Mouse (Mus musculus) embryonic fibroblast, embryonic 13.5 days (primary cell): Measurements from ENCODE around the gene Serp2. TPM values are rescaled to one million over a fixed set of nuclear protein-coding genes. Genes with fewer than 3 reads are reported as not detected.
A peak's percentile ranks its signal among the peaks of the same experiment; 100 is the strongest.

ENCODE experiments used
- H3K27ac ChIP-seq: 2 replicates; pipeline ENCODE4 v1.5.1; 2012; ENCODE audit warnings: low read length, control low read depth, inconsistent platforms; ENCODE audit not compliant: insufficient read depth
- H3K4me1 ChIP-seq: 2 replicates; pipeline ENCODE4 v1.6.1; 2011; ENCODE audit warnings: low read length; ENCODE audit not compliant: control insufficient read depth, insufficient read depth
- H3K4me3 ChIP-seq: 2 replicates; pipeline ENCODE4 v1.5.1; 2011; ENCODE audit warnings: mild to moderate bottlenecking, control low read depth, low read length; ENCODE audit not compliant: insufficient read depth
- CTCF ChIP-seq: IDR thresholded peaks from 2 replicates; pipeline ENCODE4 v1.5.1; 2011; ENCODE audit warnings: mild to moderate bottlenecking, control low read depth, low read length, moderate library complexity, borderline replicate concordance; ENCODE audit not compliant: insufficient read depth
- POLR2A ChIP-seq: IDR thresholded peaks from 2 replicates; pipeline ENCODE4 v1.6.1; 2011; ENCODE audit warnings: low read depth, mild to moderate bottlenecking, control low read depth, low read length, moderate library complexity
- polyA plus RNA-seq: library from polyadenylated mRNA; stranded (reverse); fragments of >200 nt; gene quantifications from 2 replicates; pipeline ENCODE4 v1.2.4, GENCODE M21; 2011; ENCODE audit warnings: low read depth; ENCODE audit not compliant: missing spikeins, insufficient read length

The Serp2 gene
- polyA plus RNA-seq = 2.7 and 3.5 TPM in 2 replicates

DNA sequence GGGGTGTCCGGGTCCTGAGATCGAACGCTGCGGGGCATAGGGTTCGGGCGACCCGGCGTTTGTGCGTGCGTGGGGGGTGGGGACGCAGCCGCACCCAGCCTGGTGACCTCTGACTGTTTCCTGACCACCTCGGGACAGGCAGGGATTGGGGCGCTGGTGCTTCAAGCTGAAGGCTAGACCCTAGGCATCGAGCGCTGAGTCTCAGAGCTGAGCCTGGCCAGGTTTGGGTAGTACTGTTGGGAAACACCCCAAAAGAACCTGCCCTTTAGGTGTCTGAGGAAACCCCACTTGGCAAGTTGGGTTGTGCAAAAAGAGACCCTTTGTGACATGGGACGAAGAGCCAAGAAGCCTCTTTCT lies at the start of gene Serp2:
TSS of gene Serp2 (minus strand) at position 38 of the 357 bp plus-strand sequence.
- TF ChIP-seq POLR2A (no peak), CTCF (no peak)
- Histone ChIP-seq H3K27ac (peak within 1 kb of the TSS; percentile 93), H3K4me3 (peak within 1 kb of the TSS; percentile 62), H3K4me1 (no peaks in the 10 kb centered on the region; the same call in 1 of the 2 replicates)

DNA sequence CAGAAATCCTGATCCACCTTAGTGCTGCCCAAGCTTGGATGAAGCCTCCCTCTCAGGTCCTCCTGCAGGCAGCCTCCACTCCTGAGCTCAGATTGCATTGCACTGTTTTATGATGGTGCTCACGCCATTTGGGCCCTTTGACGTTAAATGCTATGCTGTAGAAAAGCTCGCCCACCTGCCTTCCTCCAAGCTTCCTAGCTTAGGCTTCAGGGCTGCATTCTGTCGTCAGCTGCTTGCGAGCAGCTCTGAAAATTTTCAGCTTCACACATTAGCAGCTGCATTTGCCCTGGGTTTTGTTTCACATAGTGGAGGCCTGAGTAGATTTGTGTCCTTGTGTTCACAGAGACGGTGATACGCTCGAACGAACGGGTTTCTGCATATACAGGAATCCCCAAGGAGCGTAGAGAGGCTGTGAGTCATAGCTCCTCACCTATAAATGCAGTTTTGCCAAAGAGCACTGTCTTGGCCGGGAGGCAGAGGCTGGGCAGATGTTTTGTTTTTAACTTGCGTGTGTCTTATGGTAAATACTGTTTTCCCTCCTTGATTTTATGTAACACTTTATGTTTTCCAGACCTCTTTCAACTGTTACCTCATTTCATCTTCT lies 49.3 kb upstream of the Serp2 start:
- Histone ChIP-seq H3K4me3 (no peak overlapping the region), H3K4me1 (peaks cover 8% of the 10 kb centered on the region), H3K27ac (no peak overlapping the region)
- TF ChIP-seq CTCF (no peak), POLR2A (no peak)

DNA sequence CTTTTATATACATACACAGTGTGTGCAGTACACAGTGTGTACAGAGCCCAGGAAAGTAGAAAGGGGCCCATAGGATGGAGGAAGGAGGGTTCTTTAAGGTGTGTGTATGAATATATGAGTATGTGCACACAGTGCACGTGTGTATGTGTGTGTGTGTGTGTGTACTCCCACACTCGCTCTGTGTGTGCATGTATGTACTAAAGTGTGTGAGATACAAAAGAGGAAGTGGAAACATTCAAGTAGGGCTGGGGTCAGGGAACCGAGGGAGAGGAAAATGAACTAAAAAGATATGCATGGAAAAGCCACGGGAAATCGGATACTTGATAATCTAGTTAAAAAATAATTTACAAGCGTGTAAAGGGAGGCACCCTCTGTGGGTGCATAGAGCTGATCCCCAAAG lies 47.3 kb upstream of the Serp2 start:
- H3K4me3 ChIP-seq = no peak overlapping the region
- peaks cover 7% of the 10 kb centered on the region; the same call in 1 of the 2 replicates for H3K4me1 ChIP-seq
- TF ChIP-seq POLR2A (no peak), CTCF (no peak)

DNA sequence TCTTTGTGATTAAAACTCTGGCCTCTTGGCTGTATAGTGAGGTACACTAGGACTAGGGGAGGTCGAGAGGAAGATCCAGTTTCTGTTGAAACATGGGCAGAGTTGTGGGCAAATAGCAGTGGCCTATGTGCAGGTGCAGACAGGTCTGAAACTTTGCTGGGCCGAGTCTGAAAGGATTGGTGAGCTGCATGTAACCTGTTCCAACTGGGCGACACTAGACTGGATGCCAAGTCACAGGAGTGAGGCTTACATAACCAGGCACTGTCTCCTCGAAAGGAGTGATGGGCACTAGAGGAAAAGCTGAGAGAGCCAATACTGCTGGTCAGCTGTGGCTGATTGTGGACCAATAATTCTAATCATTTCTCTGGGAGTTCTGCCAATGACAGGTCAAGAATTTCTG lies 45.0 kb upstream of the Serp2 start:
- Histone ChIP-seq H3K4me3 (no peak overlapping the region), H3K27ac (no peak overlapping the region), H3K4me1 (peaks cover 7% of the 10 kb centered on the region; the same call in 1 of the 2 replicates)
- TF ChIP-seq CTCF (no peak), POLR2A (no peak)

More for the DNA sequence above, 47.3 kb upstream of the Serp2 start:
- H3K27ac ChIP-seq = no peak overlapping the region

DNA sequence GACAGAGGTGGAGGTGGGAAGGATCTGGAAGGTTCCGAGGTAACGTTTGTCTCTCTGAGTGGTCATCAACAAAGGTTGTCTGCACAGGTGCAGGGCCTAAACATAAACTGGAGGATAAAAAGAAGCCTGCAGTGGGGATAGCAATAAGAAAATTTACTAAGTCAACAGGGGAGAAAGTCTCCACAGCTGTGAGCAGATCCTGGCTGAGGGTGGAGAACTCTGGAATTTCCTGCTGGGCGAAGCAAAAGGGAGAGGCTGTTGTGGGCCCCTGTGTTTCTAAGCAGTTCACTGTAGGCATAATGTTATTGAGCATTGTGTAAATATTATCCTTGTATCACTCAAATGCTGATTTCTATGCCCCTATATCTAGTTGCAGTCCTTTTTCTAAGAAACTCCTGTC lies 43.7 kb upstream of the Serp2 start:
- Histone ChIP-seq H3K27ac (no peak overlapping the region), H3K4me1 (peaks cover 3% of the 10 kb centered on the region; the same call in 1 of the 2 replicates), H3K4me3 (no peak overlapping the region)
- TF ChIP-seq CTCF (no peak), POLR2A (no peak)

GRCm38 (mm10) chr14:76599706-76600105 lies 43.0 kb upstream of the Serp2 start:
- Histone ChIP-seq H3K4me1 (peaks cover 3% of the 10 kb centered on the region; the same call in 1 of the 2 replicates), H3K4me3 (no peak overlapping the region), H3K27ac (no peak overlapping the region)
- no peak for TF ChIP-seq POLR2A
- no peak for TF ChIP-seq CTCF

DNA sequence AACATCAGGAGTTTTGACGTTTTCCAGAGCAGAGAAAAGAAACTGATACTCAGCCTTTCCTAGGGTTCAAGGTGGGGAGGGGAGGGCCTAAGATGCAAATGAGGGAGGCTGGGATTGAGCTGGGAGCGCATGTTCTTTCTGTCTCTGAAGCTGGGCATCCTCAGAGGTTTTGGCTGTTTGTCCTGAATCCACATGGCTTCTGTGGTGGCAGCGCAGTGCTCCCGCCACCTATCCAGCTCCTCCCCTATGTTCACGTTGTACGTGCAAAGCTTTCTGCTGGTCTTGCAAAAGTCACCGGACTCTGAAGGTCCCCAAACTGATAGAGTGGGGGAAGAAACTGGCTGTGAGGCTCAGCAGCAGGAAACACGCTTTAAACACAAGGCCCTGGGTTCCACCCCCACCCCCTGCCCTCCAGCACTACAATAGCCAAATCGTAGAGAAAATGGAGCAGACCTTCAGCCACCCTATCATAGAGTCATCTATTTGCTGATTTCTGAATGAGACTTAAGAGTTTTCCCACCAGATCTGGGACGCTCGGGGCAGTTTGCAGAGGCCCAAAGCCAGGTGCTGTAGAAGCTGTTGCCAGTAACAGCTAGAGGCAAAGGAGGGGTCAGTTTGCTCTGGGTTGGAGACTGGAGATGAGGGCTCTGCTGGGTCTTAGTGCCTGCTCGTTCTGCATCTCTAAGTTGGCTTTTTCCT lies 42.0 kb upstream of the Serp2 start:
- H3K4me1 ChIP-seq = peaks cover 3% of the 10 kb centered on the region; the same call in 1 of the 2 replicates
- TF ChIP-seq POLR2A (no peak), CTCF (no peak)
- no peak overlapping the region for H3K4me3 ChIP-seq
- no peak overlapping the region for H3K27ac ChIP-seq

- no peak overlapping the region for H3K27ac ChIP-seq
- no peak overlapping the region for H3K4me3 ChIP-seq
- TF ChIP-seq POLR2A = no peak
- TF ChIP-seq CTCF = no peak
- no peaks in the 10 kb centered on the region for H3K4me1 ChIP-seq
Measured at GRCm38 (mm10) chr14:76597751-76598150, 41.1 kb upstream of the Serp2 start.

- H3K4me1 ChIP-seq = no peaks in the 10 kb centered on the region
- TF ChIP-seq POLR2A (no peak), CTCF (no peak)
- no peak overlapping the region for H3K27ac ChIP-seq
- H3K4me3 ChIP-seq = no peak overlapping the region
Measured at GRCm38 (mm10) chr14:76595048-76595859, 38.6 kb upstream of the Serp2 start.

DNA sequence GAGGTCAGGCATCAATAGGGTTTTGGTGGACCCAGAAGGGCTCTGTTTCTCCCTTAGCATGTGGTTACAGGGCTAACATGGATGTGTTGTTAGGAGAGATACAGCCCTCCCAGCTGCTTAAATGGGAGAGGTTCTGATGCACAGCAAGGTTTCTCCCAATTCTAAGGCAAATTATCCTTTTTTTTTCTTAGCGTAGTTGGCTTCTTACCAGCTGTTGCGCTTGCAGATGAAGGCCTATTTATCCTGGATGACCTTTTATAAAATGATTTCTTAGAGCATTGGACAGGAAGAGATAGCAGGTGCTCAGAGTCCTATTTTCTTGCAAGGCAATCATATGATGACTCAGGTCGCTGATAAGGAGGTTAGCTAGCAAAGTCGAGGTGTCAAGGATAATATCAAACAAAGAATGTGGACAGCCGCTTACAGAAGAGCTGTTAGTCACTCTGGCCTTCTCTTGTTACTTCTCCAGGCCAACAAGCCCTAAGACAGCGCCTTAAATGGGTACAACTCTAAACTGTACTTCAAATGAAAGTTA lies 37.7 kb upstream of the Serp2 start:
- TF ChIP-seq POLR2A (no peak), CTCF (no peak)
- Histone ChIP-seq H3K4me3 (no peak overlapping the region), H3K27ac (no peak overlapping the region), H3K4me1 (no peaks in the 10 kb centered on the region)
